Mouse (Mus musculus) heart, postnatal 0 days (tissue): Measurements from ENCODE around the gene Akap8l.

ENCODE experiments used
- CTCF ChIP-seq: IDR thresholded peaks from 2 replicates; pipeline ENCODE4 v1.5.1; 2016; ENCODE audit warnings: antibody characterized with exemption, control low read depth, low read depth
- EP300 ChIP-seq: IDR thresholded peaks from 2 replicates; pipeline ENCODE4 v1.6.1; 2016; ENCODE audit warnings: antibody characterized with exemption, low read depth

DNA sequence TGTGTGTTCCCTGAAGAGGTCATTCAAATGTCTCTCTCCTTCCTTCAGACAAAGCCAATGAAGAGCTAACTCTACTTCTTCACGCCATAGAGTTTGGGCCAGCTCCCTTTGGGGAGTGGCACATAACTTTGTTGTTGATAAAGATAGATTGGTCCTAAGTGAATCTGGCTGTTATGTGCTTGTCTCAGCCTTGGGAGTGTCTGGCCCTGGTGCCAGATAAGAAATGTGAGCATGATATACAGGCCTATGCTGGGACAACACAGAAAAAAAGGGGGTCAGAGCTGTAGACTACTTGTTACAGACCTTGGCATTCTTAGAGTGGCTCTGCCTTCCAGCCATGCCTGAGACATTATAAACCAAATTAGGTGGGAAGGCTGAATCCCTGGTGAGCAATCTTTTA, 14.9 kb upstream of the Akap8l start:
- TF ChIP-seq CTCF (no peak), EP300 (no peak)
